ENCODE assay signal across 26 mouse cellular contexts in genomic region chr11:36941429-36941828, GRCm38 (mm10).
DNase-seq lines count a peak whose midpoint lies in the region; ATAC-seq and TF ChIP-seq lines count a peak whose summit lies in the region.
"Had no signal": no experiment of that assay in that cellular context is flagged by ENCODE, and none has a peak within 500 bp of the region (broad histone marks: within the 10 kb centered on the region; RNA-seq: fewer than 3 reads in every experiment).

No protein-coding gene starts in this region.

- no peaks in the 10 kb centered on the region for H3K27me3 ChIP-seq in forebrain, embryonic 13.5 days
- 0 out of 2 replicates have a peak, but pooled peaks cover 1% of the 10 kb centered on the region for H3K27me3 ChIP-seq in forebrain, embryonic 12.5 days
- H3K27me3 ChIP-seq in forebrain, embryonic 15.5 days, result no peaks in the 10 kb centered on the region
- H3K27me3 ChIP-seq in forebrain, embryonic 10.5 days (ENCODE audit: poor library complexity, severe bottlenecking), result no peaks in the 10 kb centered on the region
- no peaks in the 10 kb centered on the region for H3K27me3 ChIP-seq in forebrain, postnatal 0 days (ENCODE audit: insufficient read depth, low read length)
- H3K27me3 ChIP-seq: CH12.LX; embryonic facial prominence, embryonic 13.5 days; embryonic facial prominence, embryonic 15.5 days; Patski had no signal

- 69% methylated on average over 6 of the region's 6 CpGs for WGBS in forebrain, embryonic 13.5 days
- WGBS in forebrain, embryonic 12.5 days, result 71% methylated on average over 6 of the region's 6 CpGs
- WGBS in forebrain, embryonic 15.5 days, result 61% methylated on average over 6 of the region's 6 CpGs
- 89% methylated on average over 6 of the region's 6 CpGs for WGBS in forebrain, embryonic 10.5 days
- 50% methylated on average over 6 of the region's 6 CpGs for whole genome bisulfite sequencing in forebrain, postnatal 0 days

- no peak overlapping the region for H3K4me2 ChIP-seq in forebrain, embryonic 13.5 days
- H3K4me2 ChIP-seq in forebrain, embryonic 12.5 days, result no peak overlapping the region
- H3K4me2 ChIP-seq in forebrain, embryonic 15.5 days (replicated peaks), result no peak overlapping the region
- no peak overlapping the region; the same call in 1 of the 2 replicates for H3K4me2 ChIP-seq in forebrain, postnatal 0 days (ENCODE audit: low read depth)
- H3K4me2 ChIP-seq: embryonic facial prominence, embryonic 13.5 days; embryonic facial prominence, embryonic 15.5 days had no signal

- no peaks in the 10 kb centered on the region for H3K36me3 ChIP-seq in forebrain, embryonic 13.5 days (ENCODE audit: poor library complexity, severe bottlenecking)
- no peaks in the 10 kb centered on the region for H3K36me3 ChIP-seq in forebrain, embryonic 12.5 days (replicated peaks)
- H3K36me3 ChIP-seq in forebrain, embryonic 15.5 days, result no peaks in the 10 kb centered on the region
- no peaks in the 10 kb centered on the region for H3K36me3 ChIP-seq in forebrain, embryonic 10.5 days (replicated peaks)
- no peaks in the 10 kb centered on the region for H3K36me3 ChIP-seq in forebrain, postnatal 0 days (ENCODE audit: insufficient read depth)
- H3K36me3 ChIP-seq: embryonic facial prominence, embryonic 13.5 days; embryonic facial prominence, embryonic 15.5 days; G1E had no signal

- H3K9ac ChIP-seq in forebrain, embryonic 13.5 days, result no peak overlapping the region
- H3K9ac ChIP-seq in forebrain, embryonic 12.5 days, result no peak overlapping the region
- no peak overlapping the region for H3K9ac ChIP-seq in forebrain, embryonic 15.5 days (replicated peaks)
- H3K9ac ChIP-seq in forebrain, postnatal 0 days, result no peak overlapping the region
- H3K9ac ChIP-seq: embryonic facial prominence, embryonic 13.5 days; embryonic facial prominence, embryonic 15.5 days had no signal

- DNase-seq in forebrain, embryonic 10.5 days (ENCODE audit: extremely low spot score, low spot score), result no peak
- DNase-seq in brain, embryonic 14.5 days (ENCODE audit: low read depth), result peak; percentile 45
- no peak for DNase-seq in forebrain, postnatal 0 days
- no peak for DNase-seq in lung, postnatal 10 days
- DNase-seq: adrenal gland, adult 8-10 months; adrenal gland, postnatal 14 days; adrenal gland, postnatal 36 days; B cell, adult 2 months; cerebellum, adult 11 months; cerebellum, adult 18-20 months; cerebellum, adult 8-10 months; cerebellum, adult 9-11 months; cerebellum, postnatal 14 days; cerebellum, postnatal 36 days; embryo, embryonic 11 days had no signal

- ATAC-seq in forebrain, embryonic 13.5 days, result peak; percentile 45; the same call in 1 of the 2 replicates
- no peak for ATAC-seq in forebrain, embryonic 12.5 days (ENCODE audit: low FRiP score)
- ATAC-seq in forebrain, embryonic 15.5 days (replicated peaks), result 0 out of 2 replicates have a peak, but pooled peaks have one; percentile 19
- peak; percentile 36; the same call in 1 of the 2 replicates for ATAC-seq in forebrain, postnatal 0 days
- ATAC-seq: activated CD4-positive, CD25-positive, alpha-beta regulatory T cell, adult 4 months; CD4-positive, CD25-positive, alpha-beta regulatory T cell, adult 4 months; Patski had no signal

- TF ChIP-seq CTCF in brain, embryonic 14.5 days (IDR thresholded peaks at IDR 0.05; ENCODE audit: borderline replicate concordance, extremely low read depth, insufficient read depth, insufficient read length), result no peak
- TF ChIP-seq CTCF in forebrain, postnatal 0 days (IDR thresholded peaks at IDR 0.05; ENCODE audit: low read depth), result no peak

- no peak overlapping the region for H3K27ac ChIP-seq in forebrain, embryonic 13.5 days
- H3K27ac ChIP-seq in forebrain, embryonic 12.5 days, result no peak overlapping the region
- no peak overlapping the region for H3K27ac ChIP-seq in forebrain, embryonic 15.5 days (replicated peaks)
- no peak overlapping the region for H3K27ac ChIP-seq in forebrain, embryonic 10.5 days
- no peak overlapping the region for H3K27ac ChIP-seq in forebrain, postnatal 0 days (ENCODE audit: low read depth, low read length)
- H3K27ac ChIP-seq: embryonic facial prominence, embryonic 13.5 days; embryonic facial prominence, embryonic 15.5 days had no signal

- H3K4me1 ChIP-seq in forebrain, embryonic 13.5 days, result peaks cover 15% of the 10 kb centered on the region
- peaks cover 10% of the 10 kb centered on the region for H3K4me1 ChIP-seq in forebrain, embryonic 12.5 days
- peaks cover 15% of the 10 kb centered on the region for H3K4me1 ChIP-seq in forebrain, embryonic 15.5 days
- H3K4me1 ChIP-seq in forebrain, embryonic 10.5 days, result peaks cover 28% of the 10 kb centered on the region
- peaks cover 6% of the 10 kb centered on the region; the same call in 1 of the 2 replicates for H3K4me1 ChIP-seq in forebrain, postnatal 0 days (ENCODE audit: insufficient read depth)
- H3K4me1 ChIP-seq: embryonic facial prominence, embryonic 15.5 days had no signal

- H3K4me3 ChIP-seq in forebrain, embryonic 13.5 days, result no peak overlapping the region
- H3K4me3 ChIP-seq in forebrain, embryonic 12.5 days (replicated peaks), result no peak overlapping the region
- no peak overlapping the region for H3K4me3 ChIP-seq in forebrain, embryonic 15.5 days
- no peak overlapping the region for H3K4me3 ChIP-seq in forebrain, embryonic 10.5 days
- H3K4me3 ChIP-seq in forebrain, postnatal 0 days (ENCODE audit: low read depth, low read length), result no peak overlapping the region
- H3K4me3 ChIP-seq: embryonic facial prominence, embryonic 13.5 days; embryonic facial prominence, embryonic 15.5 days; erythroblast, embryonic 14.5 days had no signal

- no peaks in the 10 kb centered on the region for H3K9me3 ChIP-seq in forebrain, embryonic 13.5 days (replicated peaks)
- H3K9me3 ChIP-seq in forebrain, embryonic 12.5 days, result no peaks in the 10 kb centered on the region
- no peaks in the 10 kb centered on the region for H3K9me3 ChIP-seq in forebrain, embryonic 15.5 days
- no peaks in the 10 kb centered on the region for H3K9me3 ChIP-seq in forebrain, embryonic 10.5 days
- no peaks in the 10 kb centered on the region for H3K9me3 ChIP-seq in forebrain, postnatal 0 days (ENCODE audit: low read length)
- H3K9me3 ChIP-seq: embryonic facial prominence, embryonic 13.5 days; embryonic facial prominence, embryonic 15.5 days had no signal

- no peak for TF ChIP-seq POLR2A in brain, embryonic 14.5 days (IDR thresholded peaks at IDR 0.05; ENCODE audit: borderline replicate concordance, extremely low read depth, insufficient read depth, insufficient read length, poor library complexity, severe bottlenecking)
